Mouse (Mus musculus) kidney, embryonic 15.5 days (tissue): ENCODE data around the gene Mapt. TPM values are rescaled to one million over a fixed set of nuclear protein-coding genes. Genes with fewer than 3 reads are reported as not detected.
A peak's percentile ranks its signal among the peaks of the same experiment; 100 is the strongest.

Experiments used
- ATAC-seq: fragments of 200-750 bp; cut with Nextera tagmentation; replicated peaks from 2 replicates; pipeline ENCODE4 v1.8.0; 2017; ENCODE audit warnings: moderate TSS enrichment; ENCODE audit not compliant: low FRiP score
- H3K27ac ChIP-seq: fragments of 300-500 bp; sonication (generic); 2 replicates; pipeline ENCODE4 v1.5.1; 2015; ENCODE audit warnings: mild to moderate bottlenecking, inconsistent platforms
- H3K27me3 ChIP-seq: fragments of 300-500 bp; sonication (generic); 2 replicates; pipeline ENCODE4 v1.6.1; 2015; ENCODE audit warnings: inconsistent platforms
- H3K36me3 ChIP-seq: fragments of 300-500 bp; sonication (generic); 2 replicates; pipeline ENCODE4 v1.6.1; 2015; ENCODE audit warnings: inconsistent platforms
- H3K4me1 ChIP-seq: fragments of 300-500 bp; sonication (generic); 2 replicates; pipeline ENCODE4 v1.6.1; 2015; ENCODE audit warnings: inconsistent platforms
- H3K4me2 ChIP-seq: fragments of 300-500 bp; sonication (generic); 2 replicates; pipeline ENCODE4 v1.6.1; 2015; ENCODE audit warnings: moderate library complexity, mild to moderate bottlenecking, inconsistent platforms
- H3K4me3 ChIP-seq: fragments of 300-500 bp; sonication (generic); replicated peaks from 2 replicates; pipeline ENCODE4 v1.5.1; 2015; ENCODE audit warnings: mild to moderate bottlenecking, inconsistent platforms
- H3K9ac ChIP-seq: fragments of 300-500 bp; sonication (generic); 2 replicates; pipeline ENCODE4 v1.6.1; 2015; ENCODE audit warnings: mild to moderate bottlenecking, inconsistent platforms
- H3K9me3 ChIP-seq: fragments of 300-500 bp; sonication (generic); replicated peaks from 2 replicates; pipeline ENCODE4 v1.6.1; 2016; ENCODE audit warnings: inconsistent platforms
- WGBS: fragments of 180-500 bp; shearing (Covaris S2); methylation state at CpG from one replicate; pipeline ENCODE4 v1.1.7; 2015; ENCODE audit warnings: mixed read lengths; 5-methylcytosine and 5-hydroxymethylcytosine counted together
- polyA plus RNA-seq: library from polyadenylated mRNA; unstranded; fragments of >200 nt; fragmentation: Nextera tagmentation; extraction: Ambion mirVana; gene quantifications from 2 replicates; pipeline ENCODE4 v1.2.1, GENCODE M21; 2015

Gene Mapt
- 9.8 and 13.6 TPM in 2 replicates for polyA plus RNA-seq

DNA sequence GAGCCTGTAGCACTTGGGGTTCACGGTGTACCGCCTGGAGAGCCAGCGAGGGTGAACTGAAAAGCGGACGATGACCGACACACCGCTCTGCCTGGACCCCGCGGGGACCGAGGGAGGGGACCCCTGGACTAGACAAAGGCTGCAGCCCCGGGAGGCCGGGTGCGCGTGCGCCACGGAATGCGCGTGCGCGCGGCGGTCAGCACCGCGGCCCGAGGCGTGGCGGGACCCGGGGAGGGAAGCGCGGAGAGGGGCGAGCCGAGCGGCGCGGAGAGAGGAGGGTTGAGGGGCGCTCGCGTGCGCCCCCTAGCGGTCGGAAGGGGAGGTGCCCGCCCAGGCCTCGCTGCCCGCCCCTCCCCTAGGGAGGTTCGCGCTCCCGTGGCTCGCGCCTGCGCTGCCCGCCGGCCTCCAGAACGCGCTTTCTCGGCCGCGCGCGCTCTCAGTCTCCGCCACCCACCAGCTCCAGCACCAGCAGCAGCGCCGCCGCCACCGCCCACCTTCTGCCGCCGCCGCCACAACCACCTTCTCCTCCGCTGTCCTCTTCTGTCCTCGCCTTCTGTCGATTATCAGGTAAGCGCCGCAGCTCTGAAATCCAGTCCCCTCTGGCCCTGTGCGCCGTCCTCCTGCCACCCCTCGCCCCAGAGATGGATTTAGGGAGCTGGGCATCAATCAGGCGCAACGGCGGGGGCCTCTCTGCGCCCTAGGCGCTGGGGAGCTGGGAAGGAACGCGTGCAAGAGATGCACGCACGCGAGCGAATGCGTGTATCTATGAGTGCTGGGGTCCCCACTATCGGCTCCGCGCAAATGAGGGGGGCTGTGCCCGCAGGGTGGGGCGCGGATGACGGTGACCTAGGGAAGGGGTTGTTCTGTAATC, at the start of gene Mapt:
Gene Mapt (plus strand): TSS at position 350 of the 871 bp plus-strand sequence.
- H3K4me2 ChIP-seq = peak within 1 kb of the TSS; percentile 93
- peak; percentile 90 for ATAC-seq
- no peaks in the 10 kb centered on the region for H3K9me3 ChIP-seq
- H3K4me3 ChIP-seq = peak within 1 kb of the TSS; percentile 58
- H3K4me1 ChIP-seq = peaks cover 33% of the 10 kb centered on the region
- WGBS = under 1% methylated on average over 58 of the region's 94 CpGs
- H3K9ac ChIP-seq = peak within 1 kb of the TSS; percentile 65
- no peaks in the 10 kb centered on the region for H3K36me3 ChIP-seq
- peak within 1 kb of the TSS; percentile 74 for H3K27ac ChIP-seq
- peaks cover 53% of the 10 kb centered on the region for H3K27me3 ChIP-seq

DNA sequence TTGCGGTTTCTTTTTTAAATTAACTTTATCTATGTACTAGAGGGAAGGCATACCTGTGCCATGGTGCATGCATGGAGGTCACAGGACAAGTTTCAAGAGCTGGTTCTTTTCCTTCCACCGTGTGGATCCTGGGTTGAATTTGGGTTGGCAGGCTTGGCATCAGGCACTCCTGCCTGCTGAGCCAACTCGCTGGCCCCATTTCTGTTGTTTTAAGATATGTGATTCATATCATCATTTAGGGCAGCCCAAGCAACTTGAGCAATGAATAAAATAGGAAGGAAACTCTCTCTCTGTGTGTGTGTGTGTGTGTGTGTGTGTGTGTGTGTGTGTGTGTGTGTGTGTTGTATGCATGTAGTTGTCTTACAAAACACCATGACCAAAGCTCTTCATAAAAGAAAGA, 49.0 kb upstream of the Mapt start:
- ATAC-seq = no peak
- no peaks in the 10 kb centered on the region for H3K4me1 ChIP-seq
- H3K4me3 ChIP-seq = no peak overlapping the region
- WGBS = 76% methylated on average over 3 of the region's 3 CpGs
- H3K4me2 ChIP-seq = no peak overlapping the region
- no peak overlapping the region for H3K27ac ChIP-seq
- no peak overlapping the region for H3K9ac ChIP-seq
- H3K36me3 ChIP-seq = no peaks in the 10 kb centered on the region
- no peaks in the 10 kb centered on the region for H3K9me3 ChIP-seq
- no peaks in the 10 kb centered on the region for H3K27me3 ChIP-seq

DNA sequence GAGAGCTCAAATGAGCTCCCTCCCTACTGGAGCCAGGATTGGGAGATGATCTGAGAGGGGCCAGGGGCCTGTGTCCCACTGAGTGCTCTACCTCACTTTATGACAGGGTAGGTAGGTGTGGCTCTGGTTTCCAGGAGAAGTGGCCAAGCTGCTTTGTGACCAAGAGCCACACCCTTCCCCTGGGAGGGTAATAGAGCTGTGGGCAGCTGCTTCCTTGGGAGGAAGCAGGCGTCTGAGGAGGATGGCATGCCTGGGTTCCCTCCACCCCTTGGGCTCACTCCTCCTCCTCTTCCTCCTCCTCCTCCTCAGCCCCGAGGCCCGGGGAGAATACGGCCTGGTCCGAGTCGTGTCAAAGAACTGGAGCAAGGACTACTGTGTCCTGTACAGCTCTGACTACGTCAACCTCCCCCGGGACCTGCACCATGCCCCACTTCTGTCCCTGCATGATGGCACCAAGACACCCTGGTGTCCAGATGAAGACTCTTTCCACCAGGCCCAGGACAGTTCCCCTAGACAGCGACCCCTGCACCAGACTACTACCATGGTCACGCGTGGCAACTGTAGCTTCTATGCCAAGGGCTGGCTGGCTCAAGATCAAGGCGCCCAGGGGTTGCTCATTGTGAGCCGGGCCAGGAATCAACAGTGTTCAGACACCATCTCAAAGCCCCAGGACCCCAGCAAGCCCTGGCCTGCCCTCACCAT, 44.9 kb upstream of the Mapt start, which contains the start of gene Sppl2c:
Gene Sppl2c (plus strand): TSS at position 193 of the 702 bp plus-strand sequence.
- no peak for ATAC-seq
- Histone ChIP-seq H3K4me2 (no peak within 1 kb of the TSS), H3K36me3 (no peaks in the 10 kb centered on the region), H3K4me3 (no peak within 1 kb of the TSS), H3K27ac (no peak within 1 kb of the TSS), H3K4me1 (no peaks in the 10 kb centered on the region), H3K27me3 (no peaks in the 10 kb centered on the region), H3K9ac (no peak within 1 kb of the TSS), H3K9me3 (no peaks in the 10 kb centered on the region)
- 68% methylated on average over 13 of the region's 13 CpGs for WGBS

DNA sequence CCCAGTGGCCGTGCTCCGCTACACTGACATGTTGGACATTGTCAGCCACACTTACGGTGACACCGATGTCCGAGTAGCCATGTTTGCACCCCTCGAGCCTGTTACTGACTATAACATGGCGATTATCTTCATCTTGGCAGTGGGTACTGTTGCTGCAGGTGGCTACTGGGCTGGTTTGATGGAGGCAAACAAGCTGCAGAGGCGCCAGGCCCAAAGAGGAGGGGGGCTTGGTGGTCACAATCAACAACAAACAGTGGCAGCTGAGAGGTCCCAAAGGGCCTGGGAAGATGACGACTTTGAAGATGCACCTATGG, 44.4 kb upstream of the Mapt start:
- Histone ChIP-seq H3K4me2 (no peak overlapping the region), H3K27ac (no peak overlapping the region), H3K9me3 (no peaks in the 10 kb centered on the region), H3K27me3 (no peaks in the 10 kb centered on the region), H3K4me1 (no peaks in the 10 kb centered on the region), H3K4me3 (no peak overlapping the region), H3K36me3 (no peaks in the 10 kb centered on the region), H3K9ac (no peak overlapping the region)
- ATAC-seq = no peak
- 93% methylated on average over 9 of the region's 9 CpGs for WGBS

DNA sequence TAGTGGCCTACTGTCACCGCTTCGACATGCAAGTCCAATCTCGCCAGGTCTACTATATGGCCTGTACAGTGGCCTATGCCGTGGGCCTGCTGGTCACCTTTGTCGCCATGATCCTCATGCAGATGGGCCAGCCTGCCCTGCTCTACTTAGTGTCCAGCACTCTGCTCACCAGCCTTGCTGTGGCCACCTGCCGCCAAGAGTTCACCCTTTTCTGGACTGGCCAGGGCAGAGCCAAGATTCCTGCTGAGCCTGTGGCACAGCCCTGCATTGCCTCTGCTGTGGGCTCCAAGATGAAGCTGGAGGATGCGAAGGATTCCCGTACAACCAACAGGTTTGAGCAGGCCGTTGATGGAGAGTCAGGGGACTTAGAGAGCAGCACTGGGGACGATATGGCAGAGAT, 43.4 kb upstream of the Mapt start:
- no peaks in the 10 kb centered on the region for H3K36me3 ChIP-seq
- H3K9me3 ChIP-seq = no peaks in the 10 kb centered on the region
- ATAC-seq = no peak
- no peak overlapping the region for H3K4me2 ChIP-seq
- H3K27me3 ChIP-seq = no peaks in the 10 kb centered on the region
- H3K27ac ChIP-seq = no peak overlapping the region
- WGBS = 95% methylated on average over 10 of the region's 10 CpGs
- no peaks in the 10 kb centered on the region for H3K4me1 ChIP-seq
- H3K9ac ChIP-seq = no peak overlapping the region
- no peak overlapping the region for H3K4me3 ChIP-seq

DNA sequence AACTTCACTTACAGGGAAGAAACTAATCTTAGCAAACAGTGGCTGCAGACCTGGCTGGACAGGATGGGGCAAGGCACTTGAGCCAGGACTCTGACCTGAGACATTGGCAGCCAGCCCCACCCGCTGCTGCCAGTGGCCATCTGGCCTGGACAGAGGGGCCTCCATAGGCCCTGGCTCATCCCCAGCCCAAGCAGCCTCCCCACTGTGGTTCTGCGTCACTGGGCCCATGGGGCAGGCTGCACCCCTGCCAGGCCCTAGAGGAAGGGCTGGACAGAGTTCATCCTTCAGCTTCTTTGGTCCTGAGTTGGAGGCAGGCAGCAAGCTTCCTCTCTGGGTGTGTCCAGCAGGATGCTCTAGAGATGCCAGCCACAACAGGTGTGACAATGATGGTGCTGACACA, 41.2 kb upstream of the Mapt start:
- H3K4me3 ChIP-seq = no peak overlapping the region

DNA sequence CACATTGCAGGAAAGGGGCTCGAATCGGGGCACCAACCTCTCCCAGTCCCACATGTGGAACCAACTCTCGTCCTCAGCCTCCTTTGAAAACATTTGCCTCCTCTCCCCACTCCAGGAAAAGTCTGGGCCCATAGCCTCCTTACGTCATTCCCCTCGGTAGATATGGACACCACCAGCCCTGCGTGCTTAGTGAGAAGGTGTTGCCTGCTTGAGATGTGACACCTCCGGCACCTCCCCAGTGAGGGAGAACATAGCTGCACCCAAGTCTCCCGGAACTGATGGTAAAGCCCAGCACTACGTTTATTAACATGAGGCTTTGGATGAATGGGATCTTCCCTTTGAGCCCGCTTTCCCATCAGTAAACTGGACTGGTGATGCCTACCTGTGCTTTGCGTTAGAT, 35.8 kb upstream of the Mapt start:
- Histone ChIP-seq H3K9me3 (no peaks in the 10 kb centered on the region), H3K4me2 (no peak overlapping the region), H3K27ac (no peak overlapping the region), H3K4me1 (0 out of 2 replicates have a peak, but pooled peaks cover 2% of the 10 kb centered on the region), H3K36me3 (no peaks in the 10 kb centered on the region), H3K4me3 (no peak overlapping the region), H3K9ac (no peak overlapping the region), H3K27me3 (peaks cover 15% of the 10 kb centered on the region)
- ATAC-seq = no peak
- WGBS = 69% methylated on average over 11 of the region's 11 CpGs

More for the DNA sequence above, 41.2 kb upstream of the Mapt start:
- no peak overlapping the region for H3K4me2 ChIP-seq
- H3K27ac ChIP-seq = no peak overlapping the region
- no peaks in the 10 kb centered on the region for H3K36me3 ChIP-seq
- no peak overlapping the region for H3K9ac ChIP-seq
- ATAC-seq = no peak
- no peaks in the 10 kb centered on the region for H3K9me3 ChIP-seq
- H3K4me1 ChIP-seq = no peaks in the 10 kb centered on the region
- 76% methylated on average over 2 of the region's 2 CpGs for WGBS
- no peaks in the 10 kb centered on the region for H3K27me3 ChIP-seq

DNA sequence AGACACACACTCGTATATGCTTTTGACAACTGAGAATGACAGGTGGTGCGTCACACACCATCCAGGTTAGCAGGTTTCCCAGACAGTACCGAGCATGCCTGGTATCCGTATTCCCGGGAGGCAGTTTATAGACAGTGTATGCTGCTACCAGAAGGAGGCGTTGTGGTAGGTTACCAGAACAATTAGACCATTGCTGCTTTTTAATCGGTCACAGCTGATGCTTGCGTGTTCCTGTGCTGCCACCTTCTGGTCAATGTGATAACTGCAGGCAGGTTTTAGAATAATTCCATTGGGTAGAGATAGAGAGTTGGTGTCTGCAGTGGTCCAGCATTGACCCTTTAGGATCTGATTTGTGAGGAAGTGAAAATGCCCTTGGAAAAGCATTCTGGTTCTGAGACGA, 35.4 kb upstream of the Mapt start:
- Histone ChIP-seq H3K4me1 (0 out of 2 replicates have a peak, but pooled peaks cover 2% of the 10 kb centered on the region), H3K4me3 (no peak overlapping the region), H3K27me3 (peaks cover 15% of the 10 kb centered on the region), H3K9ac (no peak overlapping the region), H3K4me2 (no peak overlapping the region), H3K36me3 (no peaks in the 10 kb centered on the region), H3K27ac (no peak overlapping the region), H3K9me3 (no peaks in the 10 kb centered on the region)
- WGBS = 12% methylated on average over 9 of the region's 9 CpGs
- ATAC-seq = no peak

DNA sequence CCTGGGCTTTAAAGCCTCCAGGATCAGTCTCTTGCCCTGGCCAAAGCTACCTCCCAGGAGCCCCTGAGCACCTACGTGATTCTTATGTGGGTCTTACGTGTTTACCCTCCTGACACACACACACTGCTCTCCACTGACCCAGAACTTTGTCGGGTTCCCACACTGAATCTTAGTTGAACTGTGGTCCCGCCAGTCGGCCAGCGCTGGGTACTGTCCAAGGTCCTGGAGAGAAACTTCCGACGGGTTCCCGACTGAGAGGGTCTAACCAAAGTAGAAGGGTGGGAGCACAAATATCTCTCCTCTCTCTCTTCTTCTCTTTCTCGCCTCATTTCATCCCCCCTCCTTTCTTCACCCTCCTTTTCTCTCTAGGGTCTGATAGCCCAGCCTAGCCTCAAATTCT, 33.3 kb upstream of the Mapt start:
- Histone ChIP-seq H3K9ac (no peak overlapping the region), H3K27ac (no peak overlapping the region), H3K4me1 (0 out of 2 replicates have a peak, but pooled peaks cover 2% of the 10 kb centered on the region), H3K9me3 (0 out of 2 replicates have a peak, but pooled peaks cover 5% of the 10 kb centered on the region), H3K36me3 (no peaks in the 10 kb centered on the region), H3K27me3 (peaks cover 15% of the 10 kb centered on the region), H3K4me2 (no peak overlapping the region), H3K4me3 (no peak overlapping the region)
- no peak for ATAC-seq
- 4% methylated on average over 10 of the region's 10 CpGs for WGBS

DNA sequence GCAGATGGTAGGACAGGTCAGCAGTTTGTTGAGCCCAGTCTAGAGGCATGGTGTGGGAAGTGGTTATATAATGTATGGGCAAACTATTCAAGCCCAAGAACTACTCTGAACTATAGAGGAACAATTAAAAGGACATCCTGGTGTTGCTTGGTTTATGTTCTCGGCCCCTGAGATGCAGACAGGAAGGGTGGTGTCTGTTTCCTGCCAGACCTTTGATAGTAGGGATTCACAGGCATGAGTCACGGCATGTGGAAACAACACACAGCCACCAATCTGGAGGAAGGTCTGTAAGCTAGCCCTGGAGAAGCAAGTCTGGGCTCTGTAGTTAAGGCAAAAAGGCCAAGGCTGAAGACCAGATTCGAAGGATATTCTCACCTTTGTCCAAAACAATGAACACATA, 27.9 kb upstream of the Mapt start:
- no peaks in the 10 kb centered on the region for H3K4me1 ChIP-seq
- WGBS = 77% methylated on average over 3 of the region's 3 CpGs
- H3K27ac ChIP-seq = no peak overlapping the region
- no peak overlapping the region for H3K4me3 ChIP-seq
- H3K4me2 ChIP-seq = no peak overlapping the region
- no peak for ATAC-seq
- H3K36me3 ChIP-seq = no peaks in the 10 kb centered on the region
- H3K27me3 ChIP-seq = 0 out of 2 replicates have a peak, but pooled peaks cover 3% of the 10 kb centered on the region
- H3K9me3 ChIP-seq = 0 out of 2 replicates have a peak, but pooled peaks cover 5% of the 10 kb centered on the region
- H3K9ac ChIP-seq = no peak overlapping the region

DNA sequence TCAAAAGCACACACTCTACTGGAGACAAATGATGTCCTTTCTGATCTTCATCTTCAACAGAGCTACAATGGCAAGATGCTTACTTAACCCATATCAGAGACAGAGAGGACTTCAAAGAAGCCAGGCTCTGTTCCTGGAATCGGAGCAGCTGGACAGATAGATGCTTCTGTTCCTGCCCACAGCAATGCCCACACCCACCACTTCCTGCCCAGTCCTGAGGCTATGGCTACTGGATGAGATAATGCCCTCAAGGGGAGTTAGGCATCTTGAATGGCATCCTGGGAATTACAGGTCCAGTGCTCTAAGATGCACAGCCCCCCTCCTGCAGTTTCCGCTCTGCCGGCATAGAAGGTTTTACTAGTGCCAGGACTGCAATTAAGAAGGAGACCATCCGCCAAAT, 24.6 kb upstream of the Mapt start:
- 0 out of 2 replicates have a peak, but pooled peaks cover 5% of the 10 kb centered on the region for H3K9me3 ChIP-seq
- H3K27ac ChIP-seq = no peak overlapping the region
- no peak overlapping the region for H3K4me2 ChIP-seq
- 0 out of 2 replicates have a peak, but pooled peaks cover 3% of the 10 kb centered on the region for H3K27me3 ChIP-seq
- no peak overlapping the region for H3K9ac ChIP-seq
- no peak overlapping the region for H3K4me3 ChIP-seq
- no peaks in the 10 kb centered on the region for H3K4me1 ChIP-seq
- 54% methylated on average over 4 of the region's 4 CpGs for WGBS
- ATAC-seq = no peak
- H3K36me3 ChIP-seq = no peaks in the 10 kb centered on the region

DNA sequence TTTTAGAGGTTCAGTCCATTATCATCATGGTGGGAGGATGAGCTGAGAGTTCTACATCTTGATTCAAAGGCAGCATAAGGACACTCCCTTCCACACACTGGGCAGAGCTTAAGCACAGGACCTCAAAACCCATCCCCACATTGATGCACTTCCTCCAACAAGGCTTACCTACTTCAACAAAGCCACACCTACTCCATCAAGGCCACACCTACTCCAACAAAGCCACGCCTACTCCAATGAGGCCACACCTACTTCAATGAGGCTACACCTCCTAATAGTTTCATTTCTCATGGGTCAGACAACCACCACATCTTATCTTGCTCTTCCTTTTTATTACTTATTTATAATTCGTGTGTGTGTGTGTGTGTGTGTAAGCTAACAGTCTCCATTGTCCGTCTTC, 22.1 kb upstream of the Mapt start:
- Histone ChIP-seq H3K27ac (no peak overlapping the region), H3K4me2 (no peak overlapping the region), H3K9me3 (no peaks in the 10 kb centered on the region), H3K9ac (no peak overlapping the region), H3K27me3 (0 out of 2 replicates have a peak, but pooled peaks cover 3% of the 10 kb centered on the region), H3K4me1 (no peaks in the 10 kb centered on the region), H3K36me3 (no peaks in the 10 kb centered on the region), H3K4me3 (no peak overlapping the region)
- ATAC-seq = no peak
- WGBS = 75% methylated on average over 3 of the region's 3 CpGs
